Mouse (Mus musculus) hindbrain, embryonic 16.5 days (tissue): Measurements from ENCODE around the gene Inha. TPM values are rescaled to one million over a fixed set of nuclear protein-coding genes. Genes with fewer than 3 reads are reported as not detected.

Experiments
- ATAC-seq: fragments of 200-750 bp; cut with Nextera tagmentation; 2 replicates; pipeline ENCODE4 v1.8.0; 2017; ENCODE audit warnings: moderate TSS enrichment, moderate library complexity
- H3K27ac ChIP-seq: fragments of 300-500 bp; sonication (generic); 2 replicates; pipeline ENCODE4 v1.5.1; 2014; ENCODE audit warnings: low read depth, mild to moderate bottlenecking, control low read depth, low read length, moderate library complexity
- H3K27me3 ChIP-seq: fragments of 300-500 bp; sonication (generic); replicated peaks from 2 replicates; pipeline ENCODE4 v1.6.1; 2014; ENCODE audit warnings: low read length; ENCODE audit not compliant: control insufficient read depth, insufficient read depth
- H3K36me3 ChIP-seq: fragments of 300-500 bp; sonication (generic); 2 replicates; pipeline ENCODE4 v1.6.1; 2014; ENCODE audit warnings: mild to moderate bottlenecking, low read length, moderate library complexity, mixed read lengths; ENCODE audit not compliant: control insufficient read depth, insufficient read depth
- H3K4me1 ChIP-seq: fragments of 300-500 bp; sonication (generic); 2 replicates; pipeline ENCODE4 v1.6.1; 2014; ENCODE audit warnings: low read depth, low read length; ENCODE audit not compliant: control insufficient read depth, insufficient read depth
- H3K4me2 ChIP-seq: fragments of 300-500 bp; sonication (generic); 2 replicates; pipeline ENCODE4 v1.6.1; 2014; ENCODE audit warnings: mild to moderate bottlenecking, low read length, control low read depth, moderate library complexity
- H3K4me3 ChIP-seq: fragments of 300-500 bp; sonication (generic); 2 replicates; pipeline ENCODE4 v1.5.1; 2014; ENCODE audit warnings: mild to moderate bottlenecking, low read length, control low read depth, moderate library complexity
- H3K9ac ChIP-seq: fragments of 300-500 bp; sonication (generic); 2 replicates; pipeline ENCODE4 v1.6.1; 2014; ENCODE audit warnings: low read depth, mild to moderate bottlenecking, control low read depth, low read length, moderate library complexity
- H3K9me3 ChIP-seq: fragments of 300-500 bp; sonication (generic); 2 replicates; pipeline ENCODE4 v1.6.1; 2014; ENCODE audit warnings: mild to moderate bottlenecking, low read length, moderate library complexity; ENCODE audit not compliant: control insufficient read depth
- WGBS: fragments of 180-500 bp; shearing (Covaris S2); extraction: QIAGEN DNeasy Blood & Tissue Kit; methylation state at CpG from one replicate; pipeline ENCODE4 v1.1.7; 2014; 5-methylcytosine and 5-hydroxymethylcytosine counted together
- polyA plus RNA-seq: library from polyadenylated mRNA; unstranded; fragments of >200 nt; fragmentation: Nextera tagmentation; extraction: Ambion mirVana; gene quantifications from 2 replicates; pipeline ENCODE4 v1.2.1, GENCODE M21; 2015

The Inha gene
- polyA plus RNA-seq, 1 experiment from 2014 or later = 17.9 TPM

GRCm38 (mm10) chr1:75559212-75559925 is 52.5 kb downstream of the Inha start:
- H3K27me3 ChIP-seq = no peaks in the 10 kb centered on the region
- 7% methylated on average over 17 of the region's 17 CpGs for WGBS
- peak overlapping the region; percentile 72 for H3K27ac ChIP-seq
- no peaks in the 10 kb centered on the region for H3K9me3 ChIP-seq
- H3K4me1 ChIP-seq = peaks cover 17% of the 10 kb centered on the region
- H3K4me2 ChIP-seq = peak overlapping the region; percentile 48
- no peak overlapping the region for H3K9ac ChIP-seq
- ATAC-seq = peak; percentile 93
- peaks cover 31% of the 10 kb centered on the region for H3K36me3 ChIP-seq
- H3K4me3 ChIP-seq = no peak overlapping the region; the same call in 1 of the 2 replicates

Other genes starting within 250 kb of the Inha start
- 36.9 and 40.6 TPM in 2 replicates for gene Ptprn, start 242.6 kb upstream of the Inha start, polyA plus RNA-seq
- gene Resp18, start 228.7 kb upstream of the Inha start, polyA plus RNA-seq = 251 and 327 TPM in 2 replicates
- 149 and 150 TPM in 2 replicates for gene Dnpep, start 189.1 kb upstream of the Inha start, polyA plus RNA-seq
- 1.7 and 10.9 TPM in 2 replicates for gene Des, start 146.7 kb upstream of the Inha start, polyA plus RNA-seq
- gene Speg, start 131.8 kb upstream of the Inha start, polyA plus RNA-seq = 20.3 and 20.4 TPM in 2 replicates
- 77.8 and 78.4 TPM in 2 replicates for gene Gmppa, start 71.1 kb upstream of the Inha start, polyA plus RNA-seq
- gene Asic4, start 56.6 kb upstream of the Inha start, polyA plus RNA-seq = 20.3 and 21.6 TPM in 2 replicates
- gene Chpf, start 27.8 kb upstream of the Inha start, polyA plus RNA-seq = 42.1 and 46.4 TPM in 2 replicates
- 50.5 and 52.5 TPM in 2 replicates for gene Tmem198, start 27.5 kb upstream of the Inha start, polyA plus RNA-seq
- gene Obsl1, start 625 bp upstream of the Inha start, polyA plus RNA-seq = 25.4 and 26.1 TPM in 2 replicates
- gene Stk11ip, start 14.5 kb downstream of the Inha start, polyA plus RNA-seq = 20.4 and 23.9 TPM in 2 replicates
- gene Slc4a3, start 39.2 kb downstream of the Inha start, polyA plus RNA-seq = 84.9 and 85.4 TPM in 2 replicates